Mouse (Mus musculus) ovary, adult 2 months (tissue): ENCODE measurements around the gene Plxnb2. TPM values are rescaled to one million over a fixed set of nuclear protein-coding genes. Genes with fewer than 3 reads are reported as not detected.

Source experiments
- polyA plus RNA-seq: library from polyadenylated mRNA; depleted of rRNA; stranded (reverse); fragments of >200 nt; gene quantifications from 2 replicates; pipeline ENCODE4 v1.2.3, GENCODE M21; 2012; rRNA removed

The Plxnb2 gene
- polyA plus RNA-seq: 252 and 286 TPM in 2 replicates

GRCm38 (mm10) chr15:89180571-89181229 lies at the start of gene Plxnb2:
Plxnb2 (minus strand) TSS chr15:89180788.

GRCm38 (mm10) chr15:89210915-89211715 lies 30.5 kb upstream of the Plxnb2 start, which contains the start of gene Ppp6r2:
Ppp6r2 (plus strand) TSS chr15:89211553.

GRCm38 (mm10) chr15:89196313-89196706 lies 15.7 kb upstream of the Plxnb2 start, which contains the start of gene Dennd6b:
Dennd6b (minus strand) TSS chr15:89196496.

GRCm38 (mm10) chr15:89149271-89150040 lies 31.1 kb downstream of the Plxnb2 start, which contains the start of gene Mapk11:
Mapk11 (minus strand) TSS chr15:89149628.

GRCm38 (mm10) chr15:89140659-89141252 lies 39.8 kb downstream of the Plxnb2 start, which contains the start of gene Mapk12:
Mapk12 (minus strand) TSS chr15:89140703.

GRCm38 (mm10) chr15:89128382-89129350 lies 51.9 kb downstream of the Plxnb2 start, which contains the start of gene Hdac10:
Hdac10 (minus strand) TSS chr15:89128700.

GRCm38 (mm10) chr15:89122649-89123366 lies 57.8 kb downstream of the Plxnb2 start, which contains the start of gene Tubgcp6:
Tubgcp6 (minus strand) TSS chr15:89123112.

Other genes starting within 250 kb of the Plxnb2 start
- 0.20 and 0.26 TPM in 2 replicates for gene Ttll8, start 226.4 kb downstream of the Plxnb2 start, polyA plus RNA-seq
- 2.1 and 2.5 TPM in 2 replicates for gene Mlc1, start 201.8 kb downstream of the Plxnb2 start, polyA plus RNA-seq
- gene Mov10l1, start 197.9 kb downstream of the Plxnb2 start, polyA plus RNA-seq: 0.34 and 0.67 TPM in 2 replicates
- gene Panx2, start 121.1 kb downstream of the Plxnb2 start, polyA plus RNA-seq: 0.62 and 0.70 TPM in 2 replicates
- gene Trabd, start 105.7 kb downstream of the Plxnb2 start, polyA plus RNA-seq: 58.9 and 62.0 TPM in 2 replicates
- gene Selenoo, start 91.7 kb downstream of the Plxnb2 start, polyA plus RNA-seq: 73.6 and 94.2 TPM in 2 replicates
- gene Tubgcp6, start 57.7 kb downstream of the Plxnb2 start, polyA plus RNA-seq: 37.1 and 42.9 TPM in 2 replicates
- gene Hdac10, start 52.1 kb downstream of the Plxnb2 start, polyA plus RNA-seq: 42.8 and 50.8 TPM in 2 replicates
- 6.4 and 7.5 TPM in 2 replicates for gene Mapk12, start 40.1 kb downstream of the Plxnb2 start, polyA plus RNA-seq
- gene Mapk11, start 31.2 kb downstream of the Plxnb2 start, polyA plus RNA-seq: 7.5 and 9.2 TPM in 2 replicates
- 28.0 and 31.9 TPM in 2 replicates for gene Dennd6b, start 15.7 kb upstream of the Plxnb2 start, polyA plus RNA-seq
- gene Ppp6r2, start 30.8 kb upstream of the Plxnb2 start, polyA plus RNA-seq: 197 and 489 TPM in 2 replicates
- 256 and 291 TPM in 2 replicates for gene Sbf1, start 134.5 kb upstream of the Plxnb2 start, polyA plus RNA-seq
- gene Adm2, start 141.9 kb upstream of the Plxnb2 start, polyA plus RNA-seq: 10.3 and 12.0 TPM in 2 replicates
- gene Miox, start 153.6 kb upstream of the Plxnb2 start, polyA plus RNA-seq: 29.3 and 44.2 TPM in 2 replicates
- 61.3 and 76.7 TPM in 2 replicates for gene Lmf2, start 174.9 kb upstream of the Plxnb2 start, polyA plus RNA-seq
- gene Ncaph2, start 174.9 kb upstream of the Plxnb2 start, polyA plus RNA-seq: 210 and 215 TPM in 2 replicates
- 108 and 113 TPM in 2 replicates for gene Sco2, start 193.1 kb upstream of the Plxnb2 start, polyA plus RNA-seq
- 22.0 and 32.3 TPM in 2 replicates for gene Tymp, start 196.3 kb upstream of the Plxnb2 start, polyA plus RNA-seq
- gene Odf3b, start 198.5 kb upstream of the Plxnb2 start, polyA plus RNA-seq: 89.5 and 107 TPM in 2 replicates
- gene Klhdc7b, start 204.1 kb upstream of the Plxnb2 start, polyA plus RNA-seq: 0.17 and 0.18 TPM in 2 replicates
- gene Syce3, start 229.7 kb upstream of the Plxnb2 start, polyA plus RNA-seq: not detected in 2 replicates
- 1.3 and 1.9 TPM in 2 replicates for gene Cpt1b, start 245.1 kb upstream of the Plxnb2 start, polyA plus RNA-seq
- 0.79 and 0.86 TPM in 2 replicates for gene C730034F03Rik, start 248.8 kb upstream of the Plxnb2 start, polyA plus RNA-seq
- gene Gm44502, start 248.9 kb upstream of the Plxnb2 start, polyA plus RNA-seq: 1.8 and 3.8 TPM in 2 replicates
- 40.5 and 57.3 TPM in 2 replicates for gene Chkb, start 249.1 kb upstream of the Plxnb2 start, polyA plus RNA-seq